Mouse (Mus musculus): ENCODE results near the gene Ctdnep1.

Ctdnep1 gene

GRCm38 (mm10) chr11:69981141-69981762 lies at the start of gene Ctdnep1:
Gene Ctdnep1, plus strand, starts transcription at chr11:69981156.
- DNase-seq (ENCODE audit: low read depth) = no peak

GRCm38 (mm10) chr11:69931769-69932168 lies 49.2 kb upstream of the Ctdnep1 start:
- DNase-seq (ENCODE audit: low read depth) = no peak

- DNase-seq (ENCODE audit: low read depth) = no peak
Observed at GRCm38 (mm10) chr11:69932254-69932653, 48.7 kb upstream of the Ctdnep1 start.

- DNase-seq (ENCODE audit: low read depth) = no peak
Observed at GRCm38 (mm10) chr11:69933066-69933465, 47.9 kb upstream of the Ctdnep1 start.

- peak; percentile 92 for DNase-seq (ENCODE audit: low read depth)
Observed at GRCm38 (mm10) chr11:69934169-69934568, 46.8 kb upstream of the Ctdnep1 start.

GRCm38 (mm10) chr11:69934681-69935080 lies 46.3 kb upstream of the Ctdnep1 start:
- DNase-seq (ENCODE audit: low read depth) = no peak

GRCm38 (mm10) chr11:69935137-69935879 lies 45.6 kb upstream of the Ctdnep1 start, which contains the start of gene Ybx2:
Gene Ybx2, plus strand, starts transcription at chr11:69935796.
- no peak for DNase-seq (ENCODE audit: low read depth)

GRCm38 (mm10) chr11:69936156-69936555 lies 44.8 kb upstream of the Ctdnep1 start:
- no peak for DNase-seq (ENCODE audit: low read depth)

GRCm38 (mm10) chr11:69936714-69937347 lies 44.1 kb upstream of the Ctdnep1 start:
- DNase-seq (ENCODE audit: low read depth) = no peak

GRCm38 (mm10) chr11:69937385-69937784 lies 43.6 kb upstream of the Ctdnep1 start:
- no peak for DNase-seq (ENCODE audit: low read depth)

GRCm38 (mm10) chr11:69937834-69938233 lies 43.1 kb upstream of the Ctdnep1 start:
- DNase-seq (ENCODE audit: low read depth) = no peak

- DNase-seq (ENCODE audit: low read depth) = no peak
Observed at GRCm38 (mm10) chr11:69938401-69938979, 42.5 kb upstream of the Ctdnep1 start.

- no peak for DNase-seq (ENCODE audit: low read depth)
Observed at GRCm38 (mm10) chr11:69939181-69939580, 41.8 kb upstream of the Ctdnep1 start.

- DNase-seq (ENCODE audit: low read depth) = no peak
Observed at GRCm38 (mm10) chr11:69939731-69940130, 41.2 kb upstream of the Ctdnep1 start.

GRCm38 (mm10) chr11:69940962-69941361 lies 40.0 kb upstream of the Ctdnep1 start:
- no peak for DNase-seq (ENCODE audit: low read depth)

- DNase-seq (ENCODE audit: low read depth) = no peak
Observed at GRCm38 (mm10) chr11:69945216-69945615, 35.7 kb upstream of the Ctdnep1 start.

GRCm38 (mm10) chr11:69945997-69946891 lies 34.7 kb upstream of the Ctdnep1 start:
- DNase-seq (ENCODE audit: low read depth) = peak; percentile 65

GRCm38 (mm10) chr11:69947337-69948065 lies 33.5 kb upstream of the Ctdnep1 start:
- no peak for DNase-seq (ENCODE audit: low read depth)

GRCm38 (mm10) chr11:69948066-69948762 lies 32.7 kb upstream of the Ctdnep1 start, which contains the start of gene Slc2a4:
Gene Slc2a4, minus strand, starts transcription at chr11:69948188.
- DNase-seq (ENCODE audit: low read depth) = peak; percentile 94

GRCm38 (mm10) chr11:69948763-69949150 lies 32.2 kb upstream of the Ctdnep1 start:
- peak; percentile 93 for DNase-seq (ENCODE audit: low read depth)

Data from c-Kit-positive CD71-positive TER-119-negative erythroid progenitor cells, embryonic 14.5 days (primary cell).